Mouse (Mus musculus): Measurements from ENCODE around the gene Galk2.

GRCm38 (mm10) chr2:125914713-125915112 lies 55.8 kb downstream of the Galk2 start:
- no peak for TF ChIP-seq POLR2A (IDR thresholded peaks at IDR 0.05; ENCODE audit: insufficient read depth, low read depth, low read length)
- no peak for TF ChIP-seq CTCF (IDR thresholded peaks at IDR 0.05; ENCODE audit: insufficient read depth, low read depth, low read length)
